In genomic region chr1:151985056-151985455, GRCm38 (mm10) we compare ENCODE assay signal across 30 mouse cellular contexts.
DNase-seq lines count a peak whose midpoint lies in the region; ATAC-seq and TF ChIP-seq lines count a peak whose summit lies in the region.
"Had no signal": no experiment of that assay in that cellular context is flagged by ENCODE, and none has a peak within 500 bp of the region (broad histone marks: within the 10 kb centered on the region; RNA-seq: fewer than 3 reads in every experiment).

No protein-coding gene starts in this region.

- DNase-seq in cerebellum, adult 2 months, result no peak
- DNase-seq in cerebellum, postnatal 14 days, result no peak
- no peak for DNase-seq in hindbrain, embryonic 14.5 days (ENCODE audit: low spot score)
- peak; percentile 11 for DNase-seq in MEL (ENCODE audit: low read depth, low spot score)
- DNase-seq in thymus, postnatal 14 days, result no peak
- DNase-seq: adrenal gland, postnatal 10 days; cerebellum, adult 11 months; cerebellum, adult 9-11 months; gastrocnemius, postnatal 10 days; heart, postnatal 10 days; kidney, adult 8-10 months; kidney, postnatal 4 days; layer of hippocampus, postnatal 36 days; left cerebral cortex, postnatal 4 days; liver, embryonic 13.5 days; lung, adult 18-20 months; lung, postnatal 4 days had no signal

- H3K79me2 ChIP-seq in MEL (ENCODE audit: control insufficient read depth, insufficient read depth, low read length, poor library complexity), result no peaks in the 10 kb centered on the region

- TF ChIP-seq RAD21 in MEL (IDR thresholded peaks at IDR 0.05; ENCODE audit: low read depth, low read length), result no peak

- peak overlapping the region; percentile 81 for H3K27ac ChIP-seq in cerebellum, adult 2 months (ENCODE audit: insufficient read depth, low read length)
- H3K27ac ChIP-seq in hindbrain, embryonic 14.5 days, result 0 out of 2 replicates have a peak overlapping the region, but pooled peaks have one; percentile 80
- H3K27ac ChIP-seq in hindbrain, embryonic 12.5 days, result no peak overlapping the region
- H3K27ac ChIP-seq in MEL (ENCODE audit: control insufficient read depth, low read depth, low read length), result no peak overlapping the region
- peak overlapping the region; percentile 63; the same call in 1 of the 2 replicates for H3K27ac ChIP-seq in small intestine, adult 2 months (ENCODE audit: insufficient read depth, low read depth, low read length)
- H3K27ac ChIP-seq: embryonic facial prominence, embryonic 13.5 days; forebrain, embryonic 10.5 days; heart, embryonic 13.5 days; kidney, postnatal 0 days; liver, embryonic 13.5 days; neural tube, embryonic 12.5 days had no signal

- no peaks in the 10 kb centered on the region for H3K27me3 ChIP-seq in cerebellum, adult 2 months (ENCODE audit: control insufficient read depth, insufficient read depth, low read length)
- H3K27me3 ChIP-seq in hindbrain, embryonic 14.5 days (ENCODE audit: control insufficient read depth, insufficient read depth, low read length), result no peaks in the 10 kb centered on the region
- H3K27me3 ChIP-seq in hindbrain, embryonic 12.5 days, result no peaks in the 10 kb centered on the region
- peaks cover 0 to 5% of the 10 kb centered on the region in 2 experiments for H3K27me3 ChIP-seq in MEL (ENCODE audit: control insufficient read depth in 1 of 2, insufficient read depth in 2 of 2, low read length in 2 of 2)
- no peaks in the 10 kb centered on the region for H3K27me3 ChIP-seq in small intestine, adult 2 months (ENCODE audit: control insufficient read depth, insufficient read depth, low read length)
- H3K27me3 ChIP-seq: CH12.LX; embryonic facial prominence, embryonic 13.5 days; heart, embryonic 13.5 days; liver, embryonic 13.5 days; midbrain, embryonic 15.5 days; neural tube, embryonic 12.5 days; Patski had no signal

- no peak overlapping the region for H3K4me2 ChIP-seq in hindbrain, embryonic 14.5 days (replicated peaks)
- no peak overlapping the region for H3K4me2 ChIP-seq in hindbrain, embryonic 12.5 days (replicated peaks)
- H3K4me2 ChIP-seq: embryonic facial prominence, embryonic 13.5 days; heart, embryonic 13.5 days; liver, embryonic 13.5 days; midbrain, embryonic 15.5 days; neural tube, embryonic 12.5 days had no signal

- 87% methylated on average over 1 of the region's 1 CpGs for WGBS in cerebellum, adult 2 months
- 91% methylated on average over 1 of the region's 1 CpGs for WGBS in hindbrain, embryonic 14.5 days
- WGBS in hindbrain, embryonic 12.5 days, result 94% methylated on average over 1 of the region's 1 CpGs
- 47% methylated on average over 1 of the region's 1 CpGs for WGBS in small intestine, adult 2 months

- no peak for TF ChIP-seq POLR2A in cerebellum, adult 2 months (IDR thresholded peaks at IDR 0.05; ENCODE audit: borderline replicate concordance, insufficient read depth, low read length)
- TF ChIP-seq POLR2A in MEL (IDR thresholded peaks at IDR 0.05; ENCODE audit: control insufficient read depth in 1 of 2, insufficient read depth in 1 of 2, low read depth in 1 of 2, low read length in 2 of 2, poor library complexity in 1 of 2), result no peak
- TF ChIP-seq POLR2A in small intestine, adult 2 months (IDR thresholded peaks at IDR 0.05; ENCODE audit: low read depth, low read length), result no peak

- no peak for TF ChIP-seq CTCF in cerebellum, adult 2 months (IDR thresholded peaks at IDR 0.05; ENCODE audit: borderline replicate concordance, insufficient read depth, low read depth, low read length)
- no peak for TF ChIP-seq CTCF in MEL (IDR thresholded peaks at IDR 0.05 in 2 of 3, conservative IDR thresholded peaks at IDR 0.05 in 1 of 3; ENCODE audit: control insufficient read depth in 1 of 3, insufficient read depth in 1 of 3, low read depth in 2 of 3, low read length in 3 of 3, poor library complexity in 1 of 3, severe bottlenecking in 1 of 3)
- no peak for TF ChIP-seq CTCF in small intestine, adult 2 months (IDR thresholded peaks at IDR 0.05; ENCODE audit: extremely low read depth, insufficient read length, insufficient replicate concordance, low read depth, low read length)

- H3K9ac ChIP-seq in hindbrain, embryonic 14.5 days, result no peak overlapping the region
- H3K9ac ChIP-seq in hindbrain, embryonic 12.5 days, result no peak overlapping the region
- no peak overlapping the region for H3K9ac ChIP-seq in MEL (ENCODE audit: control insufficient read depth, low read depth, low read length, poor library complexity, severe bottlenecking)
- H3K9ac ChIP-seq: embryonic facial prominence, embryonic 13.5 days; heart, embryonic 13.5 days; liver, embryonic 13.5 days; midbrain, embryonic 15.5 days; neural tube, embryonic 12.5 days had no signal

- TF ChIP-seq EP300 in MEL (IDR thresholded peaks at IDR 0.05; ENCODE audit: low read depth in 1 of 2, low read length in 2 of 2), result no peak

- no peaks in the 10 kb centered on the region for H3K36me3 ChIP-seq in hindbrain, embryonic 14.5 days (replicated peaks; ENCODE audit: control insufficient read depth, insufficient read depth)
- no peaks in the 10 kb centered on the region for H3K36me3 ChIP-seq in hindbrain, embryonic 12.5 days
- H3K36me3 ChIP-seq in MEL (ENCODE audit: control insufficient read depth in 1 of 2, insufficient read depth in 2 of 2, low read length in 2 of 2), result no peaks in the 10 kb centered on the region
- H3K36me3 ChIP-seq in small intestine, adult 2 months (ENCODE audit: control insufficient read depth, insufficient read depth, low read length), result no peaks in the 10 kb centered on the region
- H3K36me3 ChIP-seq: embryonic facial prominence, embryonic 13.5 days; forebrain, embryonic 10.5 days; heart, embryonic 13.5 days; liver, embryonic 13.5 days; midbrain, embryonic 15.5 days; neural tube, embryonic 12.5 days had no signal

- no peak for ATAC-seq in hindbrain, embryonic 14.5 days (ENCODE audit: low FRiP score)
- ATAC-seq in hindbrain, embryonic 12.5 days (ENCODE audit: low FRiP score), result no peak
- ATAC-seq: inflammation-experienced regulatory T-cells, adult 6 months; lung, postnatal 0 days; midbrain, embryonic 15.5 days; Patski had no signal

- H3K4me3 ChIP-seq in cerebellum, adult 2 months (replicated peaks; ENCODE audit: insufficient read depth, low read depth, low read length), result no peak overlapping the region
- H3K4me3 ChIP-seq in hindbrain, embryonic 14.5 days (replicated peaks; ENCODE audit: low read length), result no peak overlapping the region
- H3K4me3 ChIP-seq in hindbrain, embryonic 12.5 days, result no peak overlapping the region
- H3K4me3 ChIP-seq in MEL (ENCODE audit: control insufficient read depth in 1 of 2, insufficient read depth in 1 of 2, low read depth in 2 of 2, low read length in 2 of 2), result no peak overlapping the region
- no peak overlapping the region for H3K4me3 ChIP-seq in small intestine, adult 2 months (ENCODE audit: low read depth, low read length)
- H3K4me3 ChIP-seq: embryonic facial prominence, embryonic 13.5 days; forebrain, embryonic 10.5 days; heart, embryonic 13.5 days; liver, embryonic 13.5 days; megakaryocyte, embryonic 14.5 days; midbrain, embryonic 15.5 days; neural tube, embryonic 12.5 days had no signal

- H3K4me1 ChIP-seq in cerebellum, adult 2 months (ENCODE audit: control insufficient read depth, insufficient read depth, low read length), result peaks cover 48% of the 10 kb centered on the region
- peaks cover 40% of the 10 kb centered on the region for H3K4me1 ChIP-seq in hindbrain, embryonic 14.5 days (replicated peaks; ENCODE audit: control insufficient read depth, insufficient read depth, low read length)
- peaks cover 31% of the 10 kb centered on the region for H3K4me1 ChIP-seq in hindbrain, embryonic 12.5 days
- no peaks in the 10 kb centered on the region for H3K4me1 ChIP-seq in MEL (ENCODE audit: control insufficient read depth in 1 of 2, insufficient read depth in 2 of 2, low read length in 2 of 2)
- H3K4me1 ChIP-seq in small intestine, adult 2 months (ENCODE audit: control insufficient read depth, insufficient read depth, insufficient read length, low read length), result peaks cover 22% of the 10 kb centered on the region; the same call in 1 of the 2 replicates
- H3K4me1 ChIP-seq: liver, embryonic 13.5 days had no signal

- no peaks in the 10 kb centered on the region for H3K9me3 ChIP-seq in hindbrain, embryonic 14.5 days (ENCODE audit: control insufficient read depth, low read length)
- H3K9me3 ChIP-seq in hindbrain, embryonic 12.5 days (replicated peaks), result no peaks in the 10 kb centered on the region
- no peaks in the 10 kb centered on the region for H3K9me3 ChIP-seq in MEL (replicated peaks; ENCODE audit: insufficient read depth, low read length)
- H3K9me3 ChIP-seq: embryonic facial prominence, embryonic 13.5 days; forebrain, embryonic 10.5 days; heart, embryonic 13.5 days; liver, embryonic 13.5 days; megakaryocyte, embryonic 14.5 days; midbrain, embryonic 15.5 days; neural tube, embryonic 12.5 days had no signal

TF ChIP-seq in MEL, 35 proteins besides CTCF, POLR2A, EP300 and RAD21:
- TF ChIP-seq MAX (IDR thresholded peaks at IDR 0.05; ENCODE audit: low read length), result no peak
- TF ChIP-seq SMC3 (IDR thresholded peaks at IDR 0.05; ENCODE audit: low read depth, low read length), result no peak
- no peak for TF ChIP-seq ETS1 (IDR thresholded peaks at IDR 0.05; ENCODE audit: low read depth, low read length)
- TF ChIP-seq CHD1 (IDR thresholded peaks at IDR 0.05; ENCODE audit: low read depth, low read length), result no peak
- no peak for TF ChIP-seq HCFC1 (IDR thresholded peaks at IDR 0.05; ENCODE audit: low read depth, low read length)
- TF ChIP-seq TAL1 (IDR thresholded peaks at IDR 0.05; ENCODE audit: low read length), result no peak
- TF ChIP-seq ZNF384 (IDR thresholded peaks at IDR 0.05; ENCODE audit: low read depth, low read length), result no peak
- TF ChIP-seq MYB (IDR thresholded peaks at IDR 0.05; ENCODE audit: low read depth, low read length), result no peak
- TF ChIP-seq TCF12 (IDR thresholded peaks at IDR 0.05; ENCODE audit: low read depth, low read length), result no peak
- no peak for TF ChIP-seq RCOR1 (IDR thresholded peaks at IDR 0.05; ENCODE audit: low read depth, low read length)
- TF ChIP-seq KAT2A (conservative IDR thresholded peaks at IDR 0.05; ENCODE audit: low read depth, low read length), result no peak
- no peak for TF ChIP-seq ELF1 (IDR thresholded peaks at IDR 0.05; ENCODE audit: low read depth, low read length)
TF ChIP-seq in MEL: peak in this region for 0.

Comparison
In these comparisons a context has a peak if more than half of its experiments do, and no peak if none do; other contexts are left out.
1. H3K27ac ChIP-seq: peak in cerebellum, adult 2 months (single experiment), hindbrain, embryonic 14.5 days (single experiment) and small intestine, adult 2 months (single experiment); none in hindbrain, embryonic 12.5 days (single experiment) and MEL (single experiment).